In genomic region chr16:78473456-78473855, GRCm38 (mm10) we compare ENCODE assay signal across 9 mouse cellular contexts.
DNase-seq lines count a peak whose midpoint lies in the region; ATAC-seq and TF ChIP-seq lines count a peak whose summit lies in the region.
"Had no signal": no experiment of that assay in that cellular context is flagged by ENCODE, and none has a peak within 500 bp of the region (broad histone marks: within the 10 kb centered on the region; RNA-seq: fewer than 3 reads in every experiment).

No protein-coding gene starts in this region.

- 50% methylated on average over 7 of the region's 7 CpGs for WGBS in liver, embryonic 11.5 days

- ATAC-seq in liver, embryonic 11.5 days (replicated peaks; ENCODE audit: low FRiP score): peak; percentile 83
- peak; percentile 95 for ATAC-seq in neutrophil, adult 5-6 weeks (ENCODE audit: extremely low read depth, insufficient number of reproducible peaks, low FRiP score, poor library complexity, severe bottlenecking)

- H3K9me3 ChIP-seq in liver, embryonic 11.5 days (ENCODE audit: control insufficient read depth, low read length): no peaks in the 10 kb centered on the region
- H3K9me3 ChIP-seq: heart, embryonic 12.5 days had no signal

- no peak overlapping the region for H3K9ac ChIP-seq in liver, embryonic 11.5 days (ENCODE audit: low read depth, low read length)
- H3K9ac ChIP-seq: heart, embryonic 12.5 days had no signal

- no peaks in the 10 kb centered on the region for H3K4me1 ChIP-seq in liver, embryonic 11.5 days (replicated peaks; ENCODE audit: control insufficient read depth, insufficient read depth, low read length)
- H3K4me1 ChIP-seq: heart, embryonic 12.5 days had no signal

- H3K27me3 ChIP-seq in liver, embryonic 11.5 days (replicated peaks; ENCODE audit: control insufficient read depth, insufficient read depth, low read length): no peaks in the 10 kb centered on the region
- H3K27me3 ChIP-seq: heart, embryonic 12.5 days had no signal

- no peaks in the 10 kb centered on the region for H3K36me3 ChIP-seq in liver, embryonic 11.5 days (ENCODE audit: control insufficient read depth, insufficient read depth, low read length)
- H3K36me3 ChIP-seq: heart, embryonic 12.5 days had no signal

- H3K4me3 ChIP-seq in liver, embryonic 11.5 days (ENCODE audit: low read depth, low read length): no peak overlapping the region
- H3K4me3 ChIP-seq: heart, embryonic 12.5 days had no signal

- peak; percentile 28 for DNase-seq in gastrocnemius, postnatal 25 days
- no peak for DNase-seq in gastrocnemius, adult 8-10 months (ENCODE audit: low spot score in 2 of 2)
- DNase-seq in brain, embryonic 14.5 days (ENCODE audit: low read depth): peak; percentile 37
- DNase-seq in liver, embryonic 11.5 days (ENCODE audit: low spot score): no peak
- DNase-seq in left cerebral cortex, postnatal 4 days: no peak
- no peak for DNase-seq in cerebellum, adult 11 months
- DNase-seq in heart, postnatal 36 days: no peak

- TF ChIP-seq POLR2A in brain, embryonic 14.5 days (IDR thresholded peaks at IDR 0.05; ENCODE audit: borderline replicate concordance, extremely low read depth, insufficient read depth, insufficient read length, poor library complexity, severe bottlenecking): no peak

- H3K27ac ChIP-seq in liver, embryonic 11.5 days (ENCODE audit: low read depth, low read length): no peak overlapping the region

- no peak overlapping the region for H3K4me2 ChIP-seq in liver, embryonic 11.5 days
- H3K4me2 ChIP-seq: heart, embryonic 12.5 days had no signal

- intact Hi-C loops in left cerebral cortex, postnatal 4 days (cut with DNase I): no loop called here
- intact Hi-C loops in heart, postnatal 36 days (cut with DNase I): no loop called here

- TF ChIP-seq CTCF in brain, embryonic 14.5 days (IDR thresholded peaks at IDR 0.05; ENCODE audit: borderline replicate concordance, extremely low read depth, insufficient read depth, insufficient read length): no peak

Comparison
In these comparisons a context has a peak if more than half of its experiments do, and no peak if none do; other contexts are left out.
1. DNase-seq: peak in gastrocnemius, postnatal 25 days (single experiment) and brain, embryonic 14.5 days (single experiment); none in gastrocnemius, adult 8-10 months (0 of 2), liver, embryonic 11.5 days (single experiment), left cerebral cortex, postnatal 4 days (single experiment), cerebellum, adult 11 months (single experiment) and heart, postnatal 36 days (0 of 2).